ENCODE assay signal across 22 mouse cellular contexts in genomic region chr11:119847076-119847475, GRCm38 (mm10).
DNase-seq lines count a peak whose midpoint lies in the region; ATAC-seq and TF ChIP-seq lines count a peak whose summit lies in the region.
"Had no signal": no experiment of that assay in that cellular context is flagged by ENCODE, and none has a peak within 500 bp of the region (broad histone marks: within the 10 kb centered on the region; RNA-seq: fewer than 3 reads in every experiment).

No protein-coding gene starts in this region.

- no peaks in the 10 kb centered on the region for H3K79me2 ChIP-seq in MEL (ENCODE audit: control insufficient read depth, insufficient read depth, low read length, poor library complexity)

- H3K9ac ChIP-seq in forebrain, embryonic 16.5 days (replicated peaks; ENCODE audit: low read depth, low read length), result no peak overlapping the region
- H3K9ac ChIP-seq in MEL (ENCODE audit: control insufficient read depth, low read depth, low read length, poor library complexity, severe bottlenecking), result no peak overlapping the region
- no peak overlapping the region for H3K9ac ChIP-seq in intestine, embryonic 15.5 days
- H3K9ac ChIP-seq: embryonic facial prominence, embryonic 15.5 days; heart, embryonic 13.5 days; liver, embryonic 15.5 days; lung, embryonic 15.5 days had no signal

- H3K4me3 ChIP-seq in forebrain, embryonic 16.5 days (replicated peaks; ENCODE audit: low read length), result no peak overlapping the region
- no peak overlapping the region for H3K4me3 ChIP-seq in forebrain, embryonic 10.5 days
- no peak overlapping the region for H3K4me3 ChIP-seq in thymus, adult 2 months (ENCODE audit: control insufficient read depth, insufficient read depth, low read length)
- no peak overlapping the region for H3K4me3 ChIP-seq in MEL (ENCODE audit: control insufficient read depth in 1 of 2, insufficient read depth in 1 of 2, low read depth in 2 of 2, low read length in 2 of 2)
- H3K4me3 ChIP-seq in intestine, embryonic 15.5 days (replicated peaks), result no peak overlapping the region
- H3K4me3 ChIP-seq: embryonic facial prominence, embryonic 15.5 days; heart, embryonic 13.5 days; limb, embryonic 10.5 days; liver, embryonic 15.5 days; lung, embryonic 15.5 days had no signal

- no peak for TF ChIP-seq CTCF in thymus, adult 2 months (IDR thresholded peaks at IDR 0.05; ENCODE audit: borderline replicate concordance, control insufficient read depth, extremely low read depth, insufficient read depth, low read length, poor library complexity)
- TF ChIP-seq CTCF in MEL (IDR thresholded peaks at IDR 0.05 in 2 of 3, conservative IDR thresholded peaks at IDR 0.05 in 1 of 3; ENCODE audit: control insufficient read depth in 1 of 3, insufficient read depth in 1 of 3, low read depth in 2 of 3, low read length in 3 of 3, poor library complexity in 1 of 3, severe bottlenecking in 1 of 3), result no peak

- whole genome bisulfite sequencing in forebrain, embryonic 16.5 days, result 93% methylated on average over 3 of the region's 3 CpGs
- 86% methylated on average over 3 of the region's 3 CpGs for WGBS in forebrain, embryonic 10.5 days
- WGBS in thymus, adult 2 months, result 85% methylated on average over 3 of the region's 3 CpGs
- WGBS in intestine, embryonic 15.5 days, result 83% methylated on average over 3 of the region's 3 CpGs

- no peak; a peak in 1 of 4 replicates for TF ChIP-seq EP300 in MEL (IDR thresholded peaks at IDR 0.05; ENCODE audit: low read depth in 1 of 2, low read length in 2 of 2)

- peaks cover 6% of the 10 kb centered on the region; the same call in 1 of the 2 replicates for H3K4me1 ChIP-seq in forebrain, embryonic 16.5 days (replicated peaks; ENCODE audit: control insufficient read depth, insufficient read depth, low read length)
- no peaks in the 10 kb centered on the region for H3K4me1 ChIP-seq in forebrain, embryonic 10.5 days
- H3K4me1 ChIP-seq in thymus, adult 2 months (replicated peaks; ENCODE audit: control insufficient read depth, insufficient read depth, low read length), result peaks cover 49% of the 10 kb centered on the region
- H3K4me1 ChIP-seq in MEL (ENCODE audit: control insufficient read depth in 1 of 2, insufficient read depth in 2 of 2, low read length in 2 of 2), result peaks cover 0 to 4% of the 10 kb centered on the region in 2 experiments; a peak in 1 of 4 replicates
- H3K4me1 ChIP-seq in intestine, embryonic 15.5 days (replicated peaks), result no peaks in the 10 kb centered on the region
- H3K4me1 ChIP-seq: embryonic facial prominence, embryonic 15.5 days; heart, embryonic 13.5 days; limb, embryonic 10.5 days; liver, embryonic 15.5 days; lung, embryonic 15.5 days had no signal

- peaks cover 6% of the 10 kb centered on the region for H3K36me3 ChIP-seq in forebrain, embryonic 16.5 days (ENCODE audit: control insufficient read depth, insufficient read depth)
- H3K36me3 ChIP-seq in forebrain, embryonic 10.5 days (replicated peaks), result peaks cover 70% of the 10 kb centered on the region
- no peaks in the 10 kb centered on the region; the same call in 1 of the 2 replicates for H3K36me3 ChIP-seq in thymus, adult 2 months (ENCODE audit: control insufficient read depth, insufficient read depth, low read length)
- H3K36me3 ChIP-seq in MEL (ENCODE audit: control insufficient read depth in 1 of 2, insufficient read depth in 2 of 2, low read length in 2 of 2), result 0 out of 4 replicates have a peak, but pooled peaks cover 0 to 1% of the 10 kb centered on the region in 2 experiments
- peaks cover 22% of the 10 kb centered on the region for H3K36me3 ChIP-seq in intestine, embryonic 15.5 days

- no peak for TF ChIP-seq RAD21 in MEL (IDR thresholded peaks at IDR 0.05; ENCODE audit: low read depth, low read length)

- H3K4me2 ChIP-seq in forebrain, embryonic 16.5 days (ENCODE audit: low read length), result no peak overlapping the region
- no peak overlapping the region for H3K4me2 ChIP-seq in intestine, embryonic 15.5 days (replicated peaks)
- H3K4me2 ChIP-seq: embryonic facial prominence, embryonic 15.5 days; heart, embryonic 13.5 days; liver, embryonic 15.5 days; lung, embryonic 15.5 days; midbrain, embryonic 11.5 days had no signal

- no peak for TF ChIP-seq POLR2A in thymus, adult 2 months (IDR thresholded peaks at IDR 0.05; ENCODE audit: control insufficient read depth, extremely low read depth, insufficient read depth, low read length, poor library complexity)
- no peak for TF ChIP-seq POLR2A in MEL (IDR thresholded peaks at IDR 0.05; ENCODE audit: control insufficient read depth in 1 of 2, insufficient read depth in 1 of 2, low read depth in 1 of 2, low read length in 2 of 2, poor library complexity in 1 of 2)

- 0 out of 2 replicates have a peak overlapping the region, but pooled peaks have one; percentile 10 for H3K27ac ChIP-seq in forebrain, embryonic 16.5 days (ENCODE audit: low read length)
- no peak overlapping the region for H3K27ac ChIP-seq in forebrain, embryonic 10.5 days
- H3K27ac ChIP-seq in thymus, adult 2 months (ENCODE audit: control insufficient read depth, insufficient read depth, low read length), result peak overlapping the region; percentile 41; the same call in 1 of the 2 replicates
- H3K27ac ChIP-seq in MEL (ENCODE audit: control insufficient read depth, low read depth, low read length), result no peak overlapping the region
- no peak overlapping the region for H3K27ac ChIP-seq in intestine, embryonic 15.5 days
- H3K27ac ChIP-seq: embryonic facial prominence, embryonic 15.5 days; heart, embryonic 13.5 days; limb, embryonic 10.5 days; liver, embryonic 15.5 days; lung, embryonic 15.5 days; macrophage had no signal

- no peak for DNase-seq in forebrain, embryonic 10.5 days (ENCODE audit: extremely low spot score, low spot score)
- no peak for DNase-seq in thymus, adult 2 months
- DNase-seq in thymus, adult 18-20 months, result no peak
- peak; percentile 29 for DNase-seq in MEL (ENCODE audit: low read depth, low spot score)
- DNase-seq in adrenal gland, postnatal 25 days, result no peak
- DNase-seq: adrenal gland, postnatal 10 days; gastrocnemius, postnatal 14 days; heart, adult 18-20 months; heart, postnatal 14 days; kidney, adult 18-20 months; liver had no signal

- ATAC-seq in forebrain, embryonic 16.5 days, result no peak
- 0 out of 2 replicates have a peak, but pooled peaks have one; percentile 16 for ATAC-seq in megakaryocyte-erythroid progenitor cell, adult 5-6 weeks (replicated peaks; ENCODE audit: low FRiP score, low TSS enrichment, poor library complexity, severe bottlenecking)
- no peak for ATAC-seq in intestine, embryonic 15.5 days
- ATAC-seq: Patski had no signal

- H3K9me3 ChIP-seq in forebrain, embryonic 16.5 days (ENCODE audit: control insufficient read depth, low read length), result no peaks in the 10 kb centered on the region
- H3K9me3 ChIP-seq in forebrain, embryonic 10.5 days, result no peaks in the 10 kb centered on the region
- no peaks in the 10 kb centered on the region for H3K9me3 ChIP-seq in MEL (replicated peaks; ENCODE audit: insufficient read depth, low read length)
- H3K9me3 ChIP-seq in intestine, embryonic 15.5 days, result no peaks in the 10 kb centered on the region
- H3K9me3 ChIP-seq: embryonic facial prominence, embryonic 15.5 days; heart, embryonic 13.5 days; limb, embryonic 10.5 days; liver, embryonic 15.5 days; lung, embryonic 15.5 days had no signal

- no peaks in the 10 kb centered on the region for H3K27me3 ChIP-seq in forebrain, embryonic 16.5 days (replicated peaks; ENCODE audit: control insufficient read depth, insufficient read depth, low read length)
- H3K27me3 ChIP-seq in forebrain, embryonic 10.5 days (ENCODE audit: poor library complexity, severe bottlenecking), result no peaks in the 10 kb centered on the region
- H3K27me3 ChIP-seq in thymus, adult 2 months (ENCODE audit: control insufficient read depth, insufficient read depth, low read length), result no peaks in the 10 kb centered on the region
- no peaks in the 10 kb centered on the region for H3K27me3 ChIP-seq in MEL (ENCODE audit: control insufficient read depth in 1 of 2, insufficient read depth in 2 of 2, low read length in 2 of 2)
- no peaks in the 10 kb centered on the region for H3K27me3 ChIP-seq in intestine, embryonic 15.5 days (replicated peaks)
- H3K27me3 ChIP-seq: embryonic facial prominence, embryonic 15.5 days; heart, embryonic 13.5 days; liver, embryonic 15.5 days; lung, embryonic 15.5 days; Patski had no signal

TF ChIP-seq in MEL, 35 proteins besides CTCF, POLR2A, EP300 and RAD21:
- TF ChIP-seq SIN3A (IDR thresholded peaks at IDR 0.05; ENCODE audit: low read length) (no peak), TBP (IDR thresholded peaks at IDR 0.05; ENCODE audit: low read depth, low read length) (no peak), ZNF384 (IDR thresholded peaks at IDR 0.05; ENCODE audit: low read depth, low read length) (no peak), MYC (IDR thresholded peaks at IDR 0.05; ENCODE audit: low read depth, low read length) (no peak), TAL1 (IDR thresholded peaks at IDR 0.05; ENCODE audit: low read length) (no peak), NRF1 (IDR thresholded peaks at IDR 0.05; ENCODE audit: insufficient read depth, low read depth, low read length, poor library complexity, severe bottlenecking) (no peak), SMC3 (IDR thresholded peaks at IDR 0.05; ENCODE audit: low read depth, low read length) (no peak), USF2 (IDR thresholded peaks at IDR 0.05; ENCODE audit: borderline replicate concordance in 1 of 2, insufficient read depth in 1 of 2, low read depth in 1 of 2, low read length in 2 of 2) (no peak), MEF2A (IDR thresholded peaks at IDR 0.05; ENCODE audit: extremely low read depth, insufficient replicate concordance, low read depth, low read length, poor library complexity, severe bottlenecking) (no peak), MAX (IDR thresholded peaks at IDR 0.05; ENCODE audit: low read length) (no peak), POLR2AphosphoS2 (IDR thresholded peaks at IDR 0.05; ENCODE audit: low read length) (no peak), MXI1 (IDR thresholded peaks at IDR 0.05; ENCODE audit: low read depth, low read length) (no peak), MAZ (IDR thresholded peaks at IDR 0.05; ENCODE audit: low read depth, low read length) (no peak), RCOR1 (IDR thresholded peaks at IDR 0.05; ENCODE audit: low read depth, low read length) (no peak), GABPA (IDR thresholded peaks at IDR 0.05; ENCODE audit: low read depth, low read length) (no peak), GATA1 (IDR thresholded peaks at IDR 0.05; ENCODE audit: low read depth, low read length) (no peak), TCF12 (IDR thresholded peaks at IDR 0.05; ENCODE audit: low read depth, low read length) (no peak), HCFC1 (IDR thresholded peaks at IDR 0.05; ENCODE audit: low read depth, low read length) (no peak), ZC3H11A (IDR thresholded peaks at IDR 0.05; ENCODE audit: low read depth, low read length) (no peak), KAT2A (conservative IDR thresholded peaks at IDR 0.05; ENCODE audit: low read depth, low read length) (no peak)

Comparison
In these comparisons a context has a peak if more than half of its experiments do, and no peak if none do; other contexts are left out.
1. H3K27ac ChIP-seq: peak in forebrain, embryonic 16.5 days (single experiment) and thymus, adult 2 months (single experiment); none in forebrain, embryonic 10.5 days (single experiment), MEL (single experiment) and intestine, embryonic 15.5 days (single experiment).